Mouse (Mus musculus) ES-E14 (cell line): ENCODE data around the gene Rbms1.

Experiments used
- MAFK ChIP-seq: IDR thresholded peaks from 2 replicates; pipeline ENCODE4 v1.6.1; 2014; ENCODE audit warnings: mild to moderate bottlenecking, low read depth, low read length, inconsistent platforms; ENCODE audit not compliant: insufficient read depth
- ZC3H11A ChIP-seq: IDR thresholded peaks from 2 replicates; pipeline ENCODE4 v1.6.1; 2012; ENCODE audit warnings: low read depth, mild to moderate bottlenecking, inconsistent platforms, low read length, borderline replicate concordance
- ZNF384 ChIP-seq: IDR thresholded peaks from 2 replicates; pipeline ENCODE4 v1.6.1; 2012; ENCODE audit warnings: low read depth, low read length, inconsistent platforms

GRCm38 (mm10) chr2:60827152-60827428 lies 135.9 kb downstream of the Rbms1 start:
- TF ChIP-seq ZNF384 (no peak), ZC3H11A (no peak), MAFK (no peak)
